Mouse (Mus musculus): ENCODE measurements around the gene Plekha1.

Plekha1 gene

DNA sequence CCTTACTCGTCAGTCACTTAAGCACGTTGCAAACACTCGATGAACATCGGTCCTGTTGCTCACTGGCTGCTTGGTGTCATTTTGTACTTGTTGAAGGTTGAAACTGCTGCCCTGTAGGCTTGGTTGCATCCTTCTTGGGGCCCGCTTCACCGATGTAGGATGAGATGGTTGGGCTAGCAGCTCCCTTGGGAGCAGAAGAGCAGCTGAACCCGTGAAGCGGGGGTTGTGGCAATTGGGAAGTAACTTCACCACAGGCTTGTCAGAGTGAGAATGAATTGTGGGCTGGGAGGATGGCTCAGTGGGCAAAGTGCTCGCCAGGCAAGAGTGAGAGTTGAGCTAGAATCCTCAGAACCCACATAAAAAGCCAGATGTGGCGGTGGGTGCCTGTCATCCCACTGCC lies 37.1 kb upstream of the Plekha1 start:
- Histone ChIP-seq H3K4me1 (replicated peaks; ENCODE audit: low read depth, low read length) (peaks cover 15% of the 10 kb centered on the region), H3K4me3 (replicated peaks; ENCODE audit: low read length) (no peak overlapping the region), H3K27me3 (ENCODE audit: insufficient read depth, low read length) (peaks cover 41% of the 10 kb centered on the region), H3K36me3 (ENCODE audit: insufficient read depth, low read length) (no peaks in the 10 kb centered on the region), H3K9me3 (ENCODE audit: low read length) (no peaks in the 10 kb centered on the region)
- TF ChIP-seq NANOG (IDR thresholded peaks at IDR 0.05; ENCODE audit: borderline replicate concordance, low read length) (no peak), CTCF (conservative IDR thresholded peaks at IDR 0.05; ENCODE audit: low read length) (no peak), POU5F1 (IDR thresholded peaks at IDR 0.05; ENCODE audit: borderline replicate concordance, low read length) (no peak)

- H3K4me1 ChIP-seq (replicated peaks; ENCODE audit: low read depth, low read length), result peaks cover 40% of the 10 kb centered on the region
- H3K27me3 ChIP-seq (ENCODE audit: insufficient read depth, low read length), result peaks cover 32% of the 10 kb centered on the region
- H3K9me3 ChIP-seq (ENCODE audit: low read length), result no peaks in the 10 kb centered on the region
- TF ChIP-seq CTCF (conservative IDR thresholded peaks at IDR 0.05; ENCODE audit: low read length), result no peak
- TF ChIP-seq POU5F1 (IDR thresholded peaks at IDR 0.05; ENCODE audit: borderline replicate concordance, low read length), result no peak
- no peak for TF ChIP-seq NANOG (IDR thresholded peaks at IDR 0.05; ENCODE audit: borderline replicate concordance, low read length)
- no peaks in the 10 kb centered on the region for H3K36me3 ChIP-seq (ENCODE audit: insufficient read depth, low read length)
- H3K4me3 ChIP-seq (replicated peaks; ENCODE audit: low read length), result no peak overlapping the region
Observed at GRCm38 (mm10) chr7:130831586-130831985, 34.0 kb upstream of the Plekha1 start.

GRCm38 (mm10) chr7:130834299-130834698 lies 31.3 kb upstream of the Plekha1 start:
- Histone ChIP-seq H3K36me3 (ENCODE audit: insufficient read depth, low read length) (no peaks in the 10 kb centered on the region), H3K9me3 (ENCODE audit: low read length) (no peaks in the 10 kb centered on the region), H3K27me3 (ENCODE audit: insufficient read depth, low read length) (peaks cover 26% of the 10 kb centered on the region), H3K4me3 (replicated peaks; ENCODE audit: low read length) (no peak overlapping the region), H3K4me1 (replicated peaks; ENCODE audit: low read depth, low read length) (peaks cover 53% of the 10 kb centered on the region)
- TF ChIP-seq NANOG (IDR thresholded peaks at IDR 0.05; ENCODE audit: borderline replicate concordance, low read length), result no peak
- TF ChIP-seq POU5F1 (IDR thresholded peaks at IDR 0.05; ENCODE audit: borderline replicate concordance, low read length), result no peak
- no peak for TF ChIP-seq CTCF (conservative IDR thresholded peaks at IDR 0.05; ENCODE audit: low read length)

- H3K36me3 ChIP-seq (ENCODE audit: insufficient read depth, low read length), result no peaks in the 10 kb centered on the region
Observed at GRCm38 (mm10) chr7:130834958-130835861, 30.3 kb upstream of the Plekha1 start.

DNA sequence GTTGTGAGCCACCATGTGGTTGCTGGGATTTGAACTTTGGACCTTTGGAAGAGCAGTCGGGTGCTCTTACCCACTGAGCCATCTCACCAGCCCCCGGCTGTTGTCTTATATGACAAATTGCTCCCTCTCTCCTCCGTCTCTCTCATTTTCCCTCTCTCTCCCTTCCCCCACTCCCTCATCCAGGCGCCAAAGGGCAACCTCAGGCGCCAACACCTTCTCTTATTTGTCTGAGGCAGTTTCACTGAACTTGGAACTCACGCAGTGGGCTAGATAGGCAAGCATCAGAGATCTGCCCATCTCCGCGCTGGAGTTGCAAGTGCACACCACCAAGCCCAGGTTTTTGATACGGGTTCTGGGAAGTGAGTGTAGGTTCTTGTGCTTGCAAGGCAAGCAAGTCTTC lies 29.5 kb upstream of the Plekha1 start:
- peaks cover 26% of the 10 kb centered on the region for H3K27me3 ChIP-seq (ENCODE audit: insufficient read depth, low read length)
- no peaks in the 10 kb centered on the region for H3K36me3 ChIP-seq (ENCODE audit: insufficient read depth, low read length)
- TF ChIP-seq NANOG (IDR thresholded peaks at IDR 0.05; ENCODE audit: borderline replicate concordance, low read length) (no peak), POU5F1 (IDR thresholded peaks at IDR 0.05; ENCODE audit: borderline replicate concordance, low read length) (no peak), CTCF (conservative IDR thresholded peaks at IDR 0.05; ENCODE audit: low read length) (no peak)
- peaks cover 42% of the 10 kb centered on the region for H3K4me1 ChIP-seq (replicated peaks; ENCODE audit: low read depth, low read length)
- no peak overlapping the region for H3K4me3 ChIP-seq (replicated peaks; ENCODE audit: low read length)
- H3K9me3 ChIP-seq (ENCODE audit: low read length), result no peaks in the 10 kb centered on the region

More at GRCm38 (mm10) chr7:130834958-130835861, 30.3 kb upstream of the Plekha1 start:
- no peak overlapping the region for H3K4me3 ChIP-seq (replicated peaks; ENCODE audit: low read length)
- H3K9me3 ChIP-seq (ENCODE audit: low read length), result no peaks in the 10 kb centered on the region
- TF ChIP-seq NANOG (IDR thresholded peaks at IDR 0.05; ENCODE audit: borderline replicate concordance, low read length) (no peak), POU5F1 (IDR thresholded peaks at IDR 0.05; ENCODE audit: borderline replicate concordance, low read length) (no peak), CTCF (conservative IDR thresholded peaks at IDR 0.05; ENCODE audit: low read length) (no peak)
- peaks cover 26% of the 10 kb centered on the region for H3K27me3 ChIP-seq (ENCODE audit: insufficient read depth, low read length)
- H3K4me1 ChIP-seq (replicated peaks; ENCODE audit: low read depth, low read length), result peaks cover 46% of the 10 kb centered on the region

GRCm38 (mm10) chr7:130837941-130838657 lies 27.5 kb upstream of the Plekha1 start:
- Histone ChIP-seq H3K4me1 (replicated peaks; ENCODE audit: low read depth, low read length) (peaks cover 44% of the 10 kb centered on the region), H3K27me3 (ENCODE audit: insufficient read depth, low read length) (peaks cover 20% of the 10 kb centered on the region), H3K36me3 (ENCODE audit: insufficient read depth, low read length) (no peaks in the 10 kb centered on the region), H3K4me3 (replicated peaks; ENCODE audit: low read length) (no peak overlapping the region), H3K9me3 (ENCODE audit: low read length) (no peaks in the 10 kb centered on the region)
- TF ChIP-seq POU5F1 (IDR thresholded peaks at IDR 0.05; ENCODE audit: borderline replicate concordance, low read length) (no peak), NANOG (IDR thresholded peaks at IDR 0.05; ENCODE audit: borderline replicate concordance, low read length) (no peak)

DNA sequence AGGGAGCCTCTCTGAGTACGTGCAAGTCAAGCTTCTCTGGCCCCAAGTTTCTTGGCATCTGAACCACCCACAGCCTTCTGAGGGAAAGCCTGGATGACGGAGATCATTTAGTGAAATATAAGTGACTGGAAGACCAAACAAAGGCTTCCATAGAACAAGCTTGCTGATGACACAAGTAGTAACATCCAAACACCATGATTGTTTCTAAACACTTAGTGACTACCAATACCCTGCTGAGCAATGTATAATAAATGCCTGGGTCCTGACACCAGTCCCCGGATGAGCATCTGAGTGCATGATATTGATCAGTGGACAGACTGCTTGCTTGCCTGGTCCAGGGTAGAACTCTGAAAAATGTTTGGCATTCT lies 26.9 kb upstream of the Plekha1 start:
- Histone ChIP-seq H3K27me3 (ENCODE audit: insufficient read depth, low read length) (peaks cover 14% of the 10 kb centered on the region), H3K9me3 (ENCODE audit: low read length) (no peaks in the 10 kb centered on the region), H3K4me3 (replicated peaks; ENCODE audit: low read length) (no peak overlapping the region), H3K4me1 (replicated peaks; ENCODE audit: low read depth, low read length) (peaks cover 46% of the 10 kb centered on the region), H3K36me3 (ENCODE audit: insufficient read depth, low read length) (no peaks in the 10 kb centered on the region)
- TF ChIP-seq POU5F1 (IDR thresholded peaks at IDR 0.05; ENCODE audit: borderline replicate concordance, low read length) (no peak), CTCF (conservative IDR thresholded peaks at IDR 0.05; ENCODE audit: low read length) (no peak), NANOG (IDR thresholded peaks at IDR 0.05; ENCODE audit: borderline replicate concordance, low read length) (no peak)

GRCm38 (mm10) chr7:130839380-130840100 lies 26.0 kb upstream of the Plekha1 start:
- TF ChIP-seq NANOG (IDR thresholded peaks at IDR 0.05; ENCODE audit: borderline replicate concordance, low read length) (no peak), POU5F1 (IDR thresholded peaks at IDR 0.05; ENCODE audit: borderline replicate concordance, low read length) (no peak), CTCF (conservative IDR thresholded peaks at IDR 0.05; ENCODE audit: low read length) (no peak)
- H3K27me3 ChIP-seq (ENCODE audit: insufficient read depth, low read length), result peaks cover 10% of the 10 kb centered on the region
- peaks cover 43% of the 10 kb centered on the region for H3K4me1 ChIP-seq (replicated peaks; ENCODE audit: low read depth, low read length)
- no peaks in the 10 kb centered on the region for H3K36me3 ChIP-seq (ENCODE audit: insufficient read depth, low read length)
- no peak overlapping the region for H3K4me3 ChIP-seq (replicated peaks; ENCODE audit: low read length)
- H3K9me3 ChIP-seq (ENCODE audit: low read length), result no peaks in the 10 kb centered on the region
